Mouse (Mus musculus): Measurements from ENCODE around the gene Gapvd1.
"Not testable (repeated sequence)": the region's sequence is repeated elsewhere in the genome, so short reads cannot be mapped to it uniquely, and the experiment has no call there.

Gapvd1 gene

DNA sequence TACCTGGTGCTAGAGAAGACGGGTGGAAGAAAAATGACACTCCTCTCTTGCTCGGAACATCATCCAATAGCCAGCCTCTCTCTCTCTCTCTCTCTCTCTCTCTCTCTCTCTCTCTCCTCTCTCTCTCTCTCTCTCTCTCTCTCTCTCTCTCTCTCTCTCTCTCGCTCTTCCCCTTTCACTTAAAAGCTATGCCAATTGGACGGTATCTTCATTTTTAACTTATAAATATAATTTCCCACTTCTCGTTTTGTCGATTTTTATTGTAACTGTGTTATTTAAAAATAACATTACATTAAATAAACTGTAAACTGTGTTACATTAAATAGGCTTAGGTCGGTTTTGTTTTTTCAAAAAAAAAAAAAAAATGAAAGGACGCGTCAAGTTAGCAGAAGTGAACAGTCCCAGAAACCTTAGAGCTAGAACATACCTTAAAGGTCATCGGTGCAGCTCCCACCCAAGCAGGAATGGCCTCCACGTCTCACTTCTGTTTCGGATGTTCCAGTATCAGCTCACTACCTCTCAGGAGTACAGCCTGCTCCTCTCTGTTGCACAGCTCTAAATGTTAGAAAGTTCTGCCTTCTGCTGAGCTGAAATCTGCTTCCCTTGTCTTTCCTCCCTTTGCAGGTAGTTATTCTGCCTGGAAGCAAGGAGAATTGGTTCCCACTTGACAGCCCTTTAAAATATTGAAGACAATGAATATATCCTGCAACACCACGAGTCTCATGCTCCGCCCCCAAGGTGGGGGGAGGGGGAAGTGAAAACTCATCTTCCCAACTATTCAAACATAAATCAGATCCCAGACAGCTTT, at the start of gene Gapvd1:
Gene Gapvd1, minus strand, starts transcription at position 682 of the 808 bp plus-strand sequence.
- peak; percentile 26 for DNase-seq

DNA sequence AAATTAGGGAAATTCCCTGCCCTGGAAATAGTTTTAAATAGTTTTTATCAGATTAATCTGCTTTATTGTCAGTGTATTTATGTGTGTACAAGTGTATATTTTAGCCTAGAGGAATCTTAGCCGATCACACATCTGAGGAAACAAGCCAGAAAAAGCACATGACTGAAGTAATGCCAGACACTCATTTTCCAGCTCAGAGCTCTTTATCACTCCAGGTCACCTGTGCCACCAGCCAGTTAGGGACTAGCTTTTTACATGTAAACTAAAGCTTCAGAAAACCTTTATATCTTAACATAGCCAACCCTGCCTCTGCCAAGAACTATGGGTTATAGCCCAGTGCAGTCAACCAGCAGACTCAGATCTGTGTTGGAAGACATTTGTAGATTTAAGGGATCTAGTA, 49.8 kb upstream of the Gapvd1 start:
- DNase-seq: peak; percentile 32

DNA sequence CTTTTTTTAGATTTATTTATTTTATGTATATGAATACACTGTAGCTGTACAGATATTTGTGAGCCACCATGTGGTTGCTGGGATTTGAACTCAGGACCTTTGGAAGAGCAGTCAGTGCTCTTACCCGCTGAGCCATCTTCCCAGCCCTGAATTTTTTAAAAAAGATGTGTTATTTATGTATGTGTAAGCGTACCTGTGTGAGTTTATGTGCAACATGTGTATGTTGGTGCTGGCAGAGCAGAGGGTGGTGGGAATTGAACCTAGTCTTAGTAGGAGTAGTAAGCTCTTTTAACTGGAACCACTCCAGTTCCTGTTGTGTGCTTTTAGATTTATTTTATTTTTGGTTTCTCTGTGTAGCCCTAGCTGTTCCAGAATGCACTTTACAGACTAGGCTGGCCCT, 49.1 kb upstream of the Gapvd1 start:
- DNase-seq: no peak

DNA sequence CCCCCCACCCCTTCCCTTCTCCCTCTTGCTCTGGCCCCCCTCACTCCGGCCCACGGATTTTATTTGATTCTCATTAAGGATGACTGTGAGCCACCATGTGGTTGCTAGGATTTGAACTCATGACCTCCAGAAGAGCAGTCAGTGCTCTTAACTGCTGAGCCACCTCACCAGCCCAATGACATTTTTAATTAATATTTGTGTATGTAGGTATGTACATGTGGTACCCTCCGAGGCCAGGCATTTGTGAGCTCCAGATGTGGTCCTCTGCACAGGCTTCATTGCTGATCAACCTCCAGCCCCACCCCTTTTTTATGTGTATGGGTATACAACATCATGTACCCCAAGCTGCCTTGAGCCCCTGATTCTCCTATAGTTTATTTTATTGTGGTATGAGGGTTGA, 48.7 kb upstream of the Gapvd1 start:
- no peak for DNase-seq

DNA sequence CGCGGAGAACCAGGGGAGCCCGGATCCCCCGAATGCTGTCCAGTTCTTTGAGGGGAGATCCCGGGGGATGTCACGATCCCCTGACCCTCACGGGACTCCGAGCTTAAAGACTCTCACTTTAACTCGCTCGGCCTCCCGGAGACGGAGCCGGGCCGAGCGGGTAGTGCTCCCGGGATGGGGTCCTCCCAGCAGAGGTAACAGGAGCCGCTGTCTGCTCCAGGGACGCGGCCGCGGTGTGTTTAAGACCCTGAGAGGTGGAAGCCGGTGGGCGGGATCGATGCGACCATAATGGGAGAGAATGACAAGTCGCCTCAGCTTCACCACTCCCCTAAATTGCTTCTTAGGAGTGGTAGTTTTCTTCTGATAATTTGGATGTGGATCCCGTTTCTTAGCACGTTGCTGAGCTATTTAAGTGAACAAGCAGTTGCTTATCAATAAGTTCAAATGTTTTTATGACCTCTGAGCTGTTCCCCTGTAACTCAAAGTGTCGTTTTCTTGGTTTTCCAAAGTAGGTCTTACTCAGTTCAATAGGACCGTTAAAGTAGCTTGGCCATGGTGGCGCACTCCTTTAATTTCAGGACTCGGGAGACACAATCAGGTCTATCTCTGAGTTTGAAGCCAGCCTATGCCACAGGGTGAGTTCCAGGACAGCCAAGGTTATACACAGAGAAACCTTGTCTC, 47.7 kb upstream of the Gapvd1 start:
- DNase-seq: peak; percentile 28

GRCm38 (mm10) chr2:34801516-34802482, 46.8 kb upstream of the Gapvd1 start:
- DNase-seq: peak; percentile 98

- no peak for DNase-seq
Measured at GRCm38 (mm10) chr2:34800371-34800770, 45.3 kb upstream of the Gapvd1 start.

GRCm38 (mm10) chr2:34799357-34800256, 44.6 kb upstream of the Gapvd1 start, which contains the start of gene Rabepk:
Gene Rabepk, minus strand, starts transcription at chr2:34799912.
- DNase-seq: peak; percentile 85

DNA sequence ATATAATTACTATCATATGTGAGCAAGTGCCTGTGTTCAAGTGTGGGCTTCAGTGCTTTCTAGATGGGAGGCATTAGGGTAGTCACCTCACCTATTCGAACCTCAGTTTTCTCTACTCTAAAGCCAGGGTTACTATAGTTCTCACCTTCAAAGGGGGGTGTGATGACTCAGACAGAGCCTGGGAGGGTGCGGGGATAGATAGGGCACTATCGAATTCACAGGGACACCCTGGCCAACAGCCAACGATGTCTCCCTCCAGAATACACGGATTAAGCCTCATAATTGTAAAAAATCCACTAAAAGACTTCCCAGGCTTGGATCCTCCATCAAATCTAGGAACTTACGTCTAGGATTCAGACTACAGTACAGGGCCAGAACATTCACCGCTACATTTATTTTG, 40.4 kb upstream of the Gapvd1 start:
- no peak for DNase-seq

- no peak for DNase-seq
Measured at GRCm38 (mm10) chr2:34794511-34794910, 39.5 kb upstream of the Gapvd1 start.

DNA sequence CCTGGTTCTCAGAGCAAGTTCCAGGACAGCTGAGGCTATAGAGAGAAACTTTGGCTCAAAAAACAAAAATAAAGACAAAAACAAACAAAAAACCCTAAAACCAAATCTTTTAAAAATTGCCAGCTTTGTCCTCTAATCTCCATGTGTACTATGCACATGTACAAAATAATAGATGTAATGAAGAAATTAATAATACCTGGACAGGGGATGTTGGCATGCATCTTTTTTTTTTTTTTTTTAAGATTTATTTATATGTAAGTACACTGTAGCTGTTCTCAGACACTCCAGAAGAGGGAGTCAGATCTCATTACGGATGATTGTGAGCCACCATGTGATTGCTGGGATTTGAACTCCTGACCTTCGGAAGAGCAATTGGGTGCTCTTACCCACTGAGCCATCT, 37.5 kb upstream of the Gapvd1 start:
- not testable (repeated sequence) for DNase-seq

- no peak for DNase-seq
Measured at GRCm38 (mm10) chr2:34790282-34790681, 35.2 kb upstream of the Gapvd1 start.

GRCm38 (mm10) chr2:34784085-34784484, 29.1 kb upstream of the Gapvd1 start:
- DNase-seq: peak; percentile 33

GRCm38 (mm10) chr2:34783064-34784020, 28.3 kb upstream of the Gapvd1 start:
- no peak for DNase-seq

- no peak for DNase-seq
Measured at GRCm38 (mm10) chr2:34777237-34777868, 22.3 kb upstream of the Gapvd1 start.

GRCm38 (mm10) chr2:34774493-34774892, 19.5 kb upstream of the Gapvd1 start:
- DNase-seq: no peak

GRCm38 (mm10) chr2:34773673-34774072, 18.6 kb upstream of the Gapvd1 start:
- DNase-seq: no peak

DNA sequence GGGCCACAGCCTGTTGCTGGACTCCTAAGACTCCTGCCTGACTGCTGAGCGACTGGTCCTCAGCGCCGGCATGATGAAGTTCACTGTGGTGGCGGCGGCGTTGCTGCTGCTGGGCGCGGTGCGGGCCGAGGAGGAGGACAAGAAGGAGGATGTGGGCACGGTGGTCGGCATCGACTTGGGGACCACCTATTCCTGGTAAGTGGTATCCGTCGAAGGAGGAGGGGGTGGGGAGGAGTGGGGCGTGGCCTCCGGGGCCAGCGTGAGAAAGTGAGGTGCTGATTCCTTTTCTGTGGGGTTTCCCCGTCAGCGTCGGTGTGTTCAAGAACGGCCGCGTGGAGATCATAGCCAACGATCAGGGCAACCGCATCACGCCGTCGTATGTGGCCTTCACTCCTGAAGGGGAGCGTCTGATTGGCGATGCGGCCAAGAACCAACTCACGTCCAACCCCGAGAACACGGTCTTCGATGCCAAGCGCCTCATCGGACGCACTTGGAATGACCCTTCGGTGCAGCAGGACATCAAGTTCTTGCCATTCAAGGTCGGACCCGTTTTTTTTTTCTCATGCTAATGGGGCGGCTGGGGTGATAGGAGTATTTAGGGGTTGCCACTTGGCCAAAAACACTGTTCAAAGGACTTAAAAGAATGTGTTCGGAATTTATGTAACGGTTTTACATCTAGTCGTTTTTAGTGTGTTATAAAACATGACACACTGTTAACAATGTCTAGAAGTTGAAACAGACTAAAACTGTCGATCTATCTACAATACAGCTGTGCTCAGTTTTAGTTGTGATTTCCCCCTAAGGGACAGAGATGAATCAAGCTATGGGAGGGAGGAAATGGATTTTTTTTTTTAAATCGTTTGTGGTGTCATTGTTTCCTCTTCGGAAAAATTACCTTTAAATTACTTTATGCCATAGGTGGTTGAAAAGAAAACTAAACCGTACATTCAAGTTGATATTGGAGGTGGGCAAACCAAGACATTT, 17.5 kb upstream of the Gapvd1 start:
- DNase-seq: no peak
